Mouse (Mus musculus) heart, adult 2 months (tissue): ENCODE data around the gene Gpd2.

Experiments
- CTCF ChIP-seq: fragments of 200-600 bp; IDR thresholded peaks from 2 replicates; pipeline ENCODE4 v1.8.1; 2022; ENCODE audit warnings: antibody characterized with exemption, mild to moderate bottlenecking, moderate library complexity
- POLR2A ChIP-seq: fragments of 200-500 bp; IDR thresholded peaks from 2 replicates; pipeline ENCODE4 v1.6.1; 2011; ENCODE audit warnings: mild to moderate bottlenecking, low read depth, low read length, control low read depth; ENCODE audit not compliant: insufficient read depth

- no peak for TF ChIP-seq POLR2A
- TF ChIP-seq CTCF, result no peak
Measured at GRCm38 (mm10) chr2:57342910-57343309, 105.5 kb downstream of the Gpd2 start.
